Mouse (Mus musculus) small intestine, adult 2 months (tissue): ENCODE measurements around the gene Irak1bp1.

Experiments
- CTCF ChIP-seq: fragments of 200-500 bp; IDR thresholded peaks from 2 replicates; pipeline ENCODE4 v1.5.1; 2012; ENCODE audit warnings: low read depth, mild to moderate bottlenecking, control low read depth, inconsistent platforms, low read length, moderate library complexity, mixed read lengths; ENCODE audit not compliant: insufficient replicate concordance, insufficient read length; ENCODE audit errors: extremely low read depth
- POLR2A ChIP-seq: fragments of 200-500 bp; IDR thresholded peaks from 2 replicates; pipeline ENCODE4 v1.6.1; 2012; ENCODE audit warnings: low read depth, mild to moderate bottlenecking, control low read depth, inconsistent platforms, low read length, moderate library complexity

GRCm38 (mm10) chr9:82815257-82815785 lies 14.0 kb upstream of the Irak1bp1 start:
- TF ChIP-seq CTCF (no peak), POLR2A (no peak)
